Mouse (Mus musculus) MN1 (cell line): Measurements from ENCODE around the gene Pqlc2.

ENCODE experiments used
- DNase-seq: peaks from one replicate; pipeline ENCODE4 v3.0.0-alpha.2; 2016; ENCODE audit warnings: low spot score

The Pqlc2 gene

DNA sequence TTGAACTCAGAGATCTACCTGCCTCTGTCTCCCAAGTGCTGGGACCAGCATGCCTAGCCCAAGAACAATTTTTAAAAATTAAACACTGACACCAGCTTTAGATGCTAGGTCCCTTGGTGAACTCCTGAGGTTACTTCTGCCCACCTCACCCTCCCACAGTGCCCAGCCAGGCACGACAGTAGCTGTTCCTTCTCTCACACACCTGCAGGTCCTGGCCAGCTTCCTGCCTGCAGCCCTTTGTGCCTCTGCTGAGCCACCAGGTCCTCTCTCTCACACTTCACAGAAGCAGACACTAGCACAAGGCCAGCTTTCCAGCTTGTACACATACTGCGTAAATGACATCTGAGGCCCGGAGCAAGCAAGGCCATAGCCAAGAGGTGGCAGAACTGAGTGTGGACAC, 5.0 kb downstream of the Pqlc2 start:
- DNase-seq: no peak

DNA sequence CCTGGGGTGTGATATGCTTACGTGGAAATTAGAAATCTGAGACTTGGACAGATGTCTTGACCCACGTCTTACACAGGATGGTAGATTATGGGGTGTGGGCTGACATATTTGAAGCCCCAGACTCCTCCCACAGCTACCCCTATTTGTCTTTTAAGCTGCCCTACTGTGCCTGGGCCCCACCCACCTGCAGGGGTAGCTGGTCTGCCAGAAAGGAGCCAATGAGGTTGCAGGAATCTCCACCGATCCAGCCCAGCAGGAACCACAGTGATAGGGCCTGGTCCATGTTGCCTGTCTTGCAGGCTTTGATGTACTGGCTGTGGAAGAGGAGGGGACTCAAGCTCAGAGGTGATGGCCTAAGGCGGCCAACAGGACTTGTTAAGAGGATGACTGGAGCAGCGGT, 8.3 kb downstream of the Pqlc2 start:
- no peak for DNase-seq

- DNase-seq: no peak
Measured at GRCm38 (mm10) chr4:139301780-139302179, 8.7 kb downstream of the Pqlc2 start.

DNA sequence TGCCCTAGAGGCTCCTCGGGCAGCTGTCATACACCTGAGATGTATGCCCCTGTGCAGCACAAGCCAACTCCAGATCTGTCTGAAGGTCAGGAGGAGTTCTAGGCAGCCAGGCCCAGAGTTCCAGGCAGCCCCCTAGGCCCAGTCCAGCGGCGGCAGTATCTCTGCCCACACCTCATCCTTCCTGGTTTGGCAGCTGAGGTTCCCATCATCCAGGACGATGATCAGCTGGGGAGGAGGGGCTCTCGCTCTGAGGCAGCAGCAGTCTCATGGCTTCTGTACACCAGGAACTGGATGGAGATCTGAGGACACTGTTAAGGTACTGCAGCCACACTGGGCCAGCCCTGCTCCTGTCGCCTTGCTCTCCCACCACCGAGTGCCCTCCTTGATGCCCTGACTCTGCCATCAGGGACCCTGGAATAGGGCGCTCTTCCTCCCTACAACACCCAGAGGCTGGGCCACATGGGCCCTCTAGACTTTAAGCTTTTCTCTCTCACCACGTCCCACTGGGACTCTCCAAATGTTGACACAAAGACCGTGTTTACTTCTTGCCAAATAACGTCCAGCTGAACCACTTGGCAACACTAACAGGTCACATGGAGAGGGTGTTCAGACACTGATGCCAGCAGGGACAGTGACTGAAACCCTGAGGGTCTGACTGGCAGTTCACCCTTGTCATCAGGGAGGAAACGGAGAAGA, 11.7 kb downstream of the Pqlc2 start:
- DNase-seq: no peak

DNA sequence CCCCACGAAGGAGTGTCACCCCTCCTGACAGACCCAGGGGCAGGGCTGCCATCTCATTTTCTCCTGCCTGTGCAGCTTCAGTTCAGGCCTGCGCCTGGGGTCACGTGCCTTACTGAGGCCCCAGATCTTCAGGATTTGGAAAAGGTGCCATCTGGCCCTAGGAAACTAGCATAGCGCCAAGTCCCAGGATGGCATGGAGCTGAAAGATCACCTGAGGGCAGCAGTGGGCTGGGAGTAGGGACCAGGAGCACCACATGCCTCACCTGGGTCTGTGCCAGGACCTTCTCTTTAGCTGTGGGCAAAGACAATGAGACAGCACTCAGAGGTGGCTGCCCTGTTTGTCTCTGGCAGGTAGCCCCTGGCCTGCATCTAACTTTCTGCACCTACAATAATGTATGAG, 12.9 kb downstream of the Pqlc2 start:
- peak; percentile 68 for DNase-seq

DNA sequence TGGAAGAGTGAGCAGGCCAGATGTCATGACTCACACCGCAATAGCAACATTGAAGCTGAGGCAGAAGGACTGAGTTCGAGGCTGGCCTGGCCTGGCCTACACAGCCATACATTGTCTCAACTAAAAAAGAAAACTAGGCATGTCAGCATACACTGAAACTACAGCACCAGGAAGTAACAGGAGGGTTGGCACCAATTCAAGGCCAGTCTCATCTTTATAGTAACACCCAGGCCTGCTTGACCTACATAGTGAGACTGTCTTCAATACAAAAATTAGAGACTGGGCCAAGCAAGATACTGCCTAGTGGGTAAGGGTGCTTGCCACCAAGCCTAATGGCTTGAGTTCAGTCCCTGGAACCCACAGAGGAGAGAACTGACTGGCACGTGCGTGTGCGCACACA, 18.5 kb downstream of the Pqlc2 start:
- DNase-seq: no peak

GRCm38 (mm10) chr4:139291099-139291498, 19.4 kb downstream of the Pqlc2 start:
- DNase-seq: no peak

DNA sequence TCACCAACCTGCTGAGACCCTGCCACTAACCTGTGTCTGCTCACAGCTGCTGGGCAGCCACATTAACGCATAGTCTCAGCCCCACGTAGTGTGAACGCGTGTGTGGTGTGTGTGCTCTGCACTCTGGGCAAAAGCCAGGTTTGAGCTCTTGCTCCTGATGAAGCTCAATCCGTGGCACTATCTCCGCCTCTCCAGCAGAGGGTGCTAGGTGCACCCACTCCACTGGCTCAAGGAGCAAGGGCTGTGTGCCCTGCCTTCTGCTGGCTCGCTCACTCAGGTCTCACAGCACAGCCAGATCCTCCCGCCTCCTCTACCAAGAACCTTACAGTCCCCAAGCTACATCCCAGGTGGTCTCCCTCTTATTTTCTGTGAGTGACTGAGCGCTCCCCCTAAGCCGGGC, 21.5 kb downstream of the Pqlc2 start:
- DNase-seq: peak; percentile 82

GRCm38 (mm10) chr4:139287122-139287863, 23.2 kb downstream of the Pqlc2 start:
- DNase-seq: peak; percentile 87

- no peak for DNase-seq
Measured at GRCm38 (mm10) chr4:139286234-139286633, 24.3 kb downstream of the Pqlc2 start.

DNA sequence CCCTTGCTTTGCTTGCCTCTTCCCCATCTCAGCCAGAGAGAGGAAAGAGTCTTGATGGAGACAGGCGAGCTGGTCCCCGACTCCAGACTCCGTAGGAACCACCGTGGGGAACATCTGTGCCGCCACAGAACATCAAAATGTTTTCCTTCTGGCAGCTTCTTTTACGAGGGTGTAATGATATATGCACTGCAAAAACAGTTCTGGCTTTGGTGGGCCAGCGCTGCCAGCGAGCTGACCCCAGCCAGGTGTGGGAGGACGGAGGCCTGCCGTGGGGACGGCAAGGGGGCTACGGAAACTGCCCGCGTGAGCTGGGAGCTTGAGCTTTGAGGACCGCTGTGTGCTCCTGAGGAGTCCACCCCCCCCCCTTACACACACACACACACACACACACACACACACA, 25.6 kb downstream of the Pqlc2 start:
- no peak for DNase-seq

DNA sequence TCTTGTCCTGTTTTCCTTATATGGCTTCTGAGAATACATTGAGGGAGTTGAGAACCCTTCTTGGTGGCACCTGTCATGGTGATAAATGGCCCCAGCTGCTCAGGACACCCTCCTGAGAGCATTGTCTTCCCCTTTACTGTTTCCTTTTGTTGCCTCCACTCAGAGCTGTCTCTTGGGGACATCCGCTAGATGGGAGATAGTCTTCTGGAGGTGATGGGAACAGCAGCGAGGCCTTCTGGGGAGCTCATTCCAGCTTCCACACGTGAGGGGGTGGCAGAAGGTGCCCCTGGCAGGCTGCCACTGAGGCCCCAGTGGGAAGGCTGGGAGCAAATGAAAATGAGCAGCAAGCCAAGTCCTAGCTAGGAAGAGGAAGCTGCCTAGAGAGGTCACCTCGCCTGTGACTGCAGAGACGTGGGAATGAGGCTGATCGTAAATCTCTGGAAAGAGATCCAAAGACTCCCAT, 27.5 kb downstream of the Pqlc2 start:
- peak; percentile 75 for DNase-seq

- no peak for DNase-seq
Measured at GRCm38 (mm10) chr4:139281791-139282345, 28.6 kb downstream of the Pqlc2 start.

GRCm38 (mm10) chr4:139280530-139280929, 30.0 kb downstream of the Pqlc2 start:
- no peak for DNase-seq

- peak; percentile 42 for DNase-seq
Measured at GRCm38 (mm10) chr4:139276411-139276810, 34.1 kb downstream of the Pqlc2 start.

GRCm38 (mm10) chr4:139274573-139274972, 35.9 kb downstream of the Pqlc2 start:
- DNase-seq: no peak

DNA sequence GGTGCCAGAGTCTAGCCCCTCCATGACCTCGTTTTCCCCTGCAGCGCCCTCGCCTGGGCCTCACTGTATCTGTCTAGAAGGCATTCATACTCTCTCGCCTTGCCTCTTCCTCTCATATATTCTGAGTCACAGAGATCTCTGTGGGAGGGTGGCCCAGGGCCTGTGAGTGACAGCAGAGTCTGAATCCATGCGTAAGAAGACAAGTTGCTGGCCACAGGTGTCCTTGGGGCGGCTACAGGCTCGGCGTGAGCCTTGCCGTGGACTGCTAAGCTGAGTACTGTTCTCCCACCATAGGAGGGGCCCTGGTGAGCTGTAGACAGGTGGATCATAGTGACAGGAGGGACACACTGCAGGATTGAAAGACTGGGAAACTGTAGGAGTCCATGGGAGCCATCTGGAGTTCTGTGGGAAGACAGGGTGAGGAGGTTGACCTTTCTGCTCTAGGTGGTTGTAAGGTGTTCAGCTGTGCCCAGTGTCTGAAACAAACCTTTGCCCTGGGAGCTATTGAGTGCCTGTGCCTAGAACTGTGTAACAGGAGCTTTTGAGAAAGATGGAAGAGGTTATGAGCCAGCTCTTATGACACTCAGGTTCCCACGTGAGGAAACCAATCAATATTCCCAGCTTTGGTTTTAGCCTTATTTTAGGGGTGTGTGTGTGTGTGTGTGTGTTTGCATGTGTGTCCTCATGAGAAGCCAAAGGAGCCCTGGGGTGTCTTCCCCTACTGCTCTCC, 37.4 kb downstream of the Pqlc2 start:
- DNase-seq: no peak

DNA sequence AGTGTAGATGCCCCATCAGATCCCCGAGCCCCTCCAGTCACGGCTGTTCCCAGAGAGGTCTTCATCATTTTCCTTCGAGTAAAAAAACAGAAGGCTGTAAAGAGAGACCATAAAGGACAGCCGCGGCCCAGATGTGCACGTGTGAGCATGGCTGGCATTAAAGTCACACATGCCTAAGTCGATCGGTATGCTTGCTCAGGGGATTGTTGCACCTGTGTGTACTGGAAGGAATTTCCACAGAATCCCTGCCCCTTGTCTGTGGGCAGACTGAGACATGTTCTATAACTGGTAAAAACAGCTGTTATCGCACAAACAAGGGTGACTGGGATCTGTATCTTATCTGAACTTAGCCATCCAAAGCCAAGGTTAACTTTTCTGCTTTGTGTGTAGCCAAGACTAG, 38.9 kb downstream of the Pqlc2 start:
- DNase-seq: no peak

DNA sequence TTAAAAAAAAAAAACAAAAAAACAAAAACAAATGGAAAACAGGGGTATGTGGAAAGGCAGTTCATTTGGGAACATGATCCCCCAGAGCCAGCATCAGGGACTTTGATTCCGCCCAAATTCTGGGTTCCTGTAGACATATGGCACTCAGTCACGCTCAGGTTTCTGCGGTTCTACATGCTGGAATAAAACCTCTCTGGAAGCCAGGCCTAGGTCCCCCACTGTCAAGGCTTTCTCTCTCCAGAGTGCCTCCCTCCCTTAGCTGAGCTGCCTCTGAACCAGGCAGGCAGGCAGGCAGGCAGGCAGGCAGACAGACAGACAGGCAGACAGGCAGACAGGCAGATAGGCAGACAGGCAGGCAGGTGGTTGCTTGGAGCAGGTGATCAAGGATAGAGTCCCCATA, 40.3 kb downstream of the Pqlc2 start:
- no peak for DNase-seq

GRCm38 (mm10) chr4:139268242-139268641, 42.3 kb downstream of the Pqlc2 start:
- DNase-seq: no peak

GRCm38 (mm10) chr4:139267335-139267734, 43.2 kb downstream of the Pqlc2 start:
- DNase-seq: no peak

DNA sequence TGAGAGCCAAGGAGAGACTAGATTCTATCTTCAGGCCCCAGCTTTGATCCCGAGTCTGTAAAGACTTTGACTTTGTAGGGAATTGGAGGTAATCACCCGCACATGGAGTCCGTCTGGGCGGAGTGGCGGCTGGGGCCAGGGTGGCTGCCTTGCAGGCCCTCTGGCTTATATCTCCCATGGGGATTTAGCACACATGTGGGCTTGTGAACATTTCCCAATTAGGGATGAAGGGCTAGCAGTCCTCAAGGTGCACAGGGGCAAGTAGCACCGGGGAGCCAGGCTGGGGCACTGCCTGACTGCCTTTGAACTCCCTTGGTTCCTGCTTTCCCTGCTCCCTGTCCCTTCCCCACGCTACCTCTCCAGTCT, 44.0 kb downstream of the Pqlc2 start:
- peak; percentile 55 for DNase-seq
